Mouse (Mus musculus) liver, embryonic 12.5 days (tissue): ENCODE measurements at regions not wholly inside any gene's neighbourhood (a gene's known extent, or its start where the extent isn't known, plus 50 kb on each side); places are given as distances from the start of the nearest gene placed in this dataset.

Experiments
- ATAC-seq: fragments of 200-750 bp; cut with Nextera tagmentation; 2 replicates; pipeline ENCODE4 v1.8.0; 2017; ENCODE audit warnings: moderate number of reproducible peaks, mild to moderate bottlenecking, moderate library complexity
- H3K27ac ChIP-seq: fragments of 300-500 bp; sonication (generic); 2 replicates; pipeline ENCODE4 v1.5.1; 2016; ENCODE audit warnings: mild to moderate bottlenecking
- H3K27me3 ChIP-seq: fragments of 300-500 bp; sonication (generic); replicated peaks from 2 replicates; pipeline ENCODE4 v1.6.1; 2016; ENCODE audit warnings: mild to moderate bottlenecking, moderate library complexity
- H3K36me3 ChIP-seq: fragments of 300-500 bp; sonication (generic); 2 replicates; pipeline ENCODE4 v1.6.1; 2016; ENCODE audit warnings: mild to moderate bottlenecking, moderate library complexity
- H3K4me1 ChIP-seq: fragments of 300-500 bp; sonication (generic); 2 replicates; pipeline ENCODE4 v1.6.1; 2016
- H3K4me2 ChIP-seq: fragments of 300-500 bp; sonication (generic); 2 replicates; pipeline ENCODE4 v1.6.1; 2016; ENCODE audit warnings: mild to moderate bottlenecking, moderate library complexity
- H3K4me3 ChIP-seq: fragments of 300-500 bp; sonication (generic); 2 replicates; pipeline ENCODE4 v1.5.1; 2016; ENCODE audit warnings: mild to moderate bottlenecking, moderate library complexity
- H3K9ac ChIP-seq: fragments of 300-500 bp; sonication (generic); 2 replicates; pipeline ENCODE4 v1.6.1; 2016; ENCODE audit warnings: mild to moderate bottlenecking, moderate library complexity
- H3K9me3 ChIP-seq: fragments of 300-500 bp; sonication (generic); replicated peaks from 2 replicates; pipeline ENCODE4 v1.6.1; 2016; ENCODE audit warnings: mild to moderate bottlenecking, moderate library complexity
- WGBS: fragments of 180-500 bp; shearing (Covaris S2); methylation state at CpG from one replicate; pipeline ENCODE4 v1.1.7; 2016; ENCODE audit not compliant: insufficient replicate concordance; 5-methylcytosine and 5-hydroxymethylcytosine counted together

DNA sequence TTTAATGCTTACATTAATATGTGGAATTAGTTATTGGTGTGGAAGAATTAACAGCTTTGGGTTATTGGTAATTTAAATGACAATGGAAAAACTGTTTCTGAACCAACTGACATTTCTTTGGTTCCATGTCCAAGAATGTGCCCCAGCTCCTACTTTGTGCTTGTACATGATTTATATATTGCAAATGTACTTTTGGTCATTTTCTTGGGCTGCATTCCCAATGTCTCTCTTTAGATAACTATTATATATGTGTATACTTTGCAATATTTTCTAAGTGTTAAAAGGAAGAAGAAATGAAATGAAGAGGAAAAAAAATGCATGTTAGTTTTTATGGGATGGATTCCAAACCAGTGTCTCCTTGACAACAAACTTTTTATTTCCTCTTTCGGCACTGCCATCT, 297.4 kb downstream of the Kcnj2 start:
- Histone ChIP-seq H3K4me3 (no peak overlapping the region), H3K4me2 (no peak overlapping the region), H3K4me1 (no peaks in the 10 kb centered on the region), H3K9me3 (no peaks in the 10 kb centered on the region), H3K27ac (no peak overlapping the region), H3K27me3 (no peaks in the 10 kb centered on the region), H3K36me3 (no peaks in the 10 kb centered on the region), H3K9ac (no peak overlapping the region)
- no peak for ATAC-seq
- 73% methylated on average over 1 of the region's 1 CpGs for WGBS

DNA sequence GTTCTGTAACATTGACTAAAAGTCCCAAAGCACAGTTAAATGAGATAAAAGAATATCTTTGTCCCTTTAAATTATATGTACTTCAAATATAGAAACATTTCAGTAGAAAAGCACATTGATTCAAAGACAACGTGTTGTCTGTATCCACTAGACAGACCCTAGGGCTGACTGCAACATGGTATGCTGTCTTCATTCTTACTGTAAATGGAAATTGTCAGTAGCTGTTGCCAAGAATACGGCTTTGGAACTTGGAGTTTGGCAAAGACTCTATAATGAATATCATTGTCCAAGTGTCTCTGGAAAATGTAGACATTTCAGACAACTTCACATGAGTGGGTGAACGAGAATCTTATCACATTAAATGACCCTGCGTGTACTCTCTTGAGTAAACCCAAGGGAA, 311.2 kb downstream of the Kcnj2 start:
- Histone ChIP-seq H3K4me3 (no peak overlapping the region), H3K27ac (no peak overlapping the region), H3K36me3 (no peaks in the 10 kb centered on the region), H3K9me3 (no peaks in the 10 kb centered on the region), H3K4me1 (no peaks in the 10 kb centered on the region), H3K9ac (no peak overlapping the region), H3K27me3 (no peaks in the 10 kb centered on the region), H3K4me2 (no peak overlapping the region)
- ATAC-seq = no peak
- WGBS = 62% methylated on average over 4 of the region's 4 CpGs

DNA sequence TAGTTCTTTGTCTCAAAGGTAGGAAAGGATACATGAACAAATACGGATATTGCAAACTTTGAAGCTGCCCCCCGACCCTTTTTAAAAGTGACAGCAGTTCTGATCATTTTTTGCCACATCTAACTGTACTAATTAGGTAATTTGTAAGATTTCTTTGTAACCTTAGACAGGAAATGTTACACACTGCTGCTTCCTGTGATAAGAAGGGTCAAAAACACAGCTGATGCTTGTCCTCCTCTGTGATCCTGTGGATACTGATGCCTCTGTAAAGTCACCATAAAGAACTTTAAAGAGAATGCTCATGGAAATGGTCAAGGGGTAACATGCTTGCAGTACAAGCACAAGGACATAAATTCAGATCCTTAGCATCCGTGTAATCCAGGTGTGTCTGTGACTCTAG, 313.9 kb downstream of the Kcnj2 start:
- Histone ChIP-seq H3K9me3 (no peaks in the 10 kb centered on the region), H3K4me1 (no peaks in the 10 kb centered on the region), H3K4me3 (no peak overlapping the region), H3K9ac (no peak overlapping the region), H3K27ac (no peak overlapping the region), H3K27me3 (no peaks in the 10 kb centered on the region), H3K4me2 (no peak overlapping the region), H3K36me3 (no peaks in the 10 kb centered on the region)
- whole genome bisulfite sequencing = 47% methylated on average over 3 of the region's 3 CpGs
- no peak for ATAC-seq

DNA sequence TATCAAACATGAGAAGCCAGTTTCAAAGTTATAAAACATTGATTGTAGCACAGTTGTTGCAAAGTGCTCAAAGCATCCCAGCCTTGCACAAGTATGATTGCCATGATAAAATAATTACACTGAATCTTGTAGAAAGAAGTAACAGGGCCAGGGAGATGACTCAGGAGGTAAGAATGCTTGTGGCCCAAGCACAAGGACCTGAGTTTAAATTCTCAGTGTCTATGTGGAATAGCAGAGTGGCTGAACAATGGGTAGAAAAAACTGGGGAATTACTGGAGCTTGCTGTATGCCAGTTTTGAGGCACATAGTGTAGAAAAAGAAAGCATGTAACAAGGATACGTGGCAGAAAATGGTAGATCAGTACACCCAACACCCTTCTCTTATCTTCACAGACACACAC, 332.7 kb downstream of the Kcnj2 start:
- Histone ChIP-seq H3K4me2 (no peak overlapping the region), H3K9me3 (0 out of 2 replicates have a peak, but pooled peaks cover 4% of the 10 kb centered on the region), H3K9ac (no peak overlapping the region), H3K27me3 (no peaks in the 10 kb centered on the region), H3K36me3 (no peaks in the 10 kb centered on the region), H3K4me1 (no peaks in the 10 kb centered on the region), H3K27ac (no peak overlapping the region), H3K4me3 (no peak overlapping the region)
- 69% methylated on average over 1 of the region's 1 CpGs for WGBS
- ATAC-seq = no peak

DNA sequence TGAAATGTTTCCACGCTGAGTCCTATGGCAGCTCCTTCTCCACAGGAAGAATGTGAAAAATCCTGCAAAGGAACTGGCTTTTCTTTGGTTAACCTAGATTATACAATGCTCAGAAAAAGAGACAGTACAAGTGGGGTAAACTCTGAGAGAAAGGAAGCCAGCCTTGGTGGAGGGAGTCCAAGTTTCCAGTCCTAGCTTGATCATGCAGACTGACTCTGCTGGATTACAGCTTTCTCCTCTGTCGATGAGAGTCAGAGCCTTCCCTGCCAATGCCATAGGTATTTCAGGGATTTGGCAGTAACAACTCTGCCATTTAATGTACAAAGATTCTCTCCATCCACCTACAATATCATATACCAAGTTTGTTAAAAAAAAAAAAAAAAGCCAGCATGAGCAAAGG, 343.3 kb downstream of the Kcnj2 start:
- no peak overlapping the region for H3K4me2 ChIP-seq
- no peaks in the 10 kb centered on the region for H3K27me3 ChIP-seq
- 62% methylated on average over 2 of the region's 2 CpGs for WGBS
- H3K4me1 ChIP-seq = no peaks in the 10 kb centered on the region
- H3K27ac ChIP-seq = no peak overlapping the region
- H3K4me3 ChIP-seq = no peak overlapping the region
- ATAC-seq = no peak
- no peak overlapping the region for H3K9ac ChIP-seq
- no peaks in the 10 kb centered on the region for H3K36me3 ChIP-seq
- no peaks in the 10 kb centered on the region for H3K9me3 ChIP-seq

DNA sequence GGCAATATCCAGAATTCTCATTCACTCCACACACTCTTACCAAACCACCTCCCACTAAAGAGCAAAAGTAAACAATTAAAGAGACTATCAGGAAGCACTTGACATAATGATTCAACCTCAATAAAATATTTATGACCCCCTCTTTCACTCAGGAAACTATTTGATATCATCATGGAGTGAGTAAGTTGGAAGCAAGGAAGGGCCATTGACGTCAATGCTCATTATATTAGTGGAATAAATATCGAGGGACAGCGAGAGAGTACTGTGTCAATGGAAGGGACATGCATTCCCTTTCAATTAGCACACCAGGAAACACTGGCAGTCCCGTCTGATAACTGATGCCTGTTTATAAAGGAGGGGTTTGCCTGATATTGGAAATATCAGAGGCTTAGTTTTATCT, 358.9 kb downstream of the Kcnj2 start:
- H3K27ac ChIP-seq = no peak overlapping the region
- no peaks in the 10 kb centered on the region for H3K9me3 ChIP-seq
- no peak overlapping the region for H3K4me3 ChIP-seq
- H3K4me1 ChIP-seq = no peaks in the 10 kb centered on the region
- H3K36me3 ChIP-seq = no peaks in the 10 kb centered on the region
- no peak overlapping the region for H3K9ac ChIP-seq
- no peak overlapping the region for H3K4me2 ChIP-seq
- WGBS = 54% methylated on average over 4 of the region's 4 CpGs
- H3K27me3 ChIP-seq = no peaks in the 10 kb centered on the region
- no peak for ATAC-seq

DNA sequence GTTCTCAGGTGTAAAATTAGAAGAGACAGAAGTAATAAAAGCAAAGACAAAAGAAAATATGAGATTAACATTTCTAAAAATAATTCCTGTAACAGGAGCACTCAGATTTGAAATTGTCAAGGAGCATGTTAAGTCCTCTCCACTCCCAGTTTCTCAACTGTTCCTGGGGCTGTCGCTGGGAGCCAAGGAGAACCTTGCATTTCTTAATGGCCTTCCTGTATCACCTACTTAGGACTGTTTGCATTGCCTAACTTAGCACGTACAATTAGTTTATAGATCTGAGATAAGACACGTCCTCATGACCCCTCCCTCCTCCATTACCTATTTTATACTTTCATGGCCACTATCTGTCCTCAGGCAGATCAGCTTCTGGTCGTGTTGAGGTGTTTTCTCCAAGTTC, 360.8 kb downstream of the Kcnj2 start:
- no peak overlapping the region for H3K4me3 ChIP-seq
- no peaks in the 10 kb centered on the region for H3K4me1 ChIP-seq
- no peak overlapping the region for H3K27ac ChIP-seq
- no peak overlapping the region for H3K9ac ChIP-seq
- WGBS = 50% methylated on average over 4 of the region's 4 CpGs
- H3K4me2 ChIP-seq = no peak overlapping the region
- no peaks in the 10 kb centered on the region for H3K27me3 ChIP-seq
- ATAC-seq = no peak
- no peaks in the 10 kb centered on the region for H3K9me3 ChIP-seq
- no peaks in the 10 kb centered on the region for H3K36me3 ChIP-seq

DNA sequence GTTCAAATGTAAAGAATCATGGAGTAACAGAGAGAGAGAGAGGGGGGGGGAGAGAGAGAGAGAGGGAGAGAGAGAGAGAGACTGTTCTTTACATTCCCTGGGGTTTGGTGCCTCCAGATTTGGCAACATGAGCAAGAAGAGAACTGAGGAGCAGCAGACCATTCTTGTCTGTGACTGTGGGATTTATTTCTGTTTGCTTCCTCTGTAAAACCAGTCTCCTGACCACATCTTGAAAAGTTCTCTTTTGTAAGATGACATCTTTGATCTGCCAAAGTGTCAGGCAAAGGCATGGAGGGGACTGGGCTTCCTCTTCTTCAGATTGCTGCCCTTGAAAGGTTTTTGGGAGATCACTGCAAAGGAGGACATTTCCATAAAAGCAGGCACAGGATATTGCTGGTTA, 376.3 kb downstream of the Kcnj2 start:
- no peak for ATAC-seq
- Histone ChIP-seq H3K27ac (no peak overlapping the region), H3K27me3 (no peaks in the 10 kb centered on the region), H3K36me3 (no peaks in the 10 kb centered on the region), H3K4me2 (no peak overlapping the region), H3K9me3 (no peaks in the 10 kb centered on the region), H3K4me3 (no peak overlapping the region), H3K4me1 (no peaks in the 10 kb centered on the region), H3K9ac (no peak overlapping the region)

DNA sequence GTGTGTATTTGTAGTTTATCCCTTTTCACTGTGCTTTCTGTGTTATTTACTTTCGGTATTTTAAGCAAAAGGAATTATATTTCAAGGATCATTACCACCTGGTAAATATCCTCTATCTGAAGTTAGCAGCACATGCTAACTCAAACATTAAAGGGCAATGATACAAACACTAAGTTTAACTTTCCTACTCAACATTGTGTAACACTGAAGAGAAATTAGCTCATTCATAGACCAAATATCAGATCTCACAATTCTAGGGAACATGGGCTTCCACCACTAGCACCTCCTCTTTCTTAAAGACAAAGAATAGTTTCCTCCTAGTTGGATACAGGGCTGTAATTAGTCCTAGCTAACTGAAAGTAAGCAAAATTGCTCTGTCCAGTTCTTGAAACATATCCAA, 377.4 kb downstream of the Kcnj2 start:
- ATAC-seq = no peak
- no peak overlapping the region for H3K27ac ChIP-seq
- no peak overlapping the region for H3K9ac ChIP-seq
- H3K27me3 ChIP-seq = no peaks in the 10 kb centered on the region
- no peaks in the 10 kb centered on the region for H3K4me1 ChIP-seq
- no peak overlapping the region for H3K4me2 ChIP-seq
- no peaks in the 10 kb centered on the region for H3K36me3 ChIP-seq
- no peaks in the 10 kb centered on the region for H3K9me3 ChIP-seq
- H3K4me3 ChIP-seq = no peak overlapping the region
- 53% methylated on average over 1 of the region's 1 CpGs for WGBS

DNA sequence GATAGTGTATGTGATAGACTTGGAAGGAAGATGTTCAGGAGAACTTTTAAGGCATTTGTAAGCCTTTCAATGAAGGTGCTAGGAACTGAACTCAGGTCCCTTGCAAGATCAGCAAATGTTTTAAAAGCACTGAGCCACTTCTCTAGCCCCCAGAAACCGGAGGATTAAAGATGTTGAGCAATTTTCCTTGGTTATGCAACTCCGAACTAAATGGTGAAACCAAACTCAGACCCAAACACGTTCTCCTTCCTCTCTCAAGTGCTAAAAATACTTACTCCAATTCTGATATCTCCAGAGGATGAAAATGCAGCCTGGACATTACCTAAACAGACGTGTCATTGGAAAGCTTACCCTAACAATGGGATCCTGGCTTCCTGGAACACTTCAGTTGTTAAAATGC, 378.8 kb downstream of the Kcnj2 start:
- ATAC-seq = no peak
- Histone ChIP-seq H3K4me1 (no peaks in the 10 kb centered on the region), H3K9me3 (no peaks in the 10 kb centered on the region), H3K27ac (no peak overlapping the region), H3K27me3 (no peaks in the 10 kb centered on the region), H3K36me3 (no peaks in the 10 kb centered on the region), H3K9ac (no peak overlapping the region), H3K4me2 (no peak overlapping the region), H3K4me3 (no peak overlapping the region)
- 23% methylated on average over 4 of the region's 4 CpGs for WGBS

DNA sequence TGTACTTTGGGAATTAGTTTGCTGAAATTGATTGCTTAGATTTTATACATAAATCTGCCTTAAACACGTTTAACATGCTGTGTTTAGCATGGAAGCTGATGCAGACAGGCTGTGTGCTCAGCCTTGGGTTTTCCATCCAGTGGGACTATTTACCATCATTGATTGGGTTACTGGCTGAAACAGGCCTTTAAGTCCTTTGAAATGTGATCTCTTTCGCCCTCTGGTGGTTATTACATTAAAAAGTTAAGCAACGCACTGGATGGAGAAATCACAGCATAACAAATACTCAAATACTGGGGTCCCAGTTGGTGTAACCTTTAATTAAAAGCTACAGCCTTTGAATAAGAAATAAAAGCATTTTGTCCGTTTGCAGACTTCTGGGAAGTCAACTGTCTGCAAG, 379.8 kb downstream of the Kcnj2 start:
- Histone ChIP-seq H3K27me3 (no peaks in the 10 kb centered on the region), H3K36me3 (no peaks in the 10 kb centered on the region), H3K9ac (no peak overlapping the region), H3K4me3 (no peak overlapping the region), H3K4me2 (no peak overlapping the region), H3K27ac (no peak overlapping the region), H3K9me3 (no peaks in the 10 kb centered on the region), H3K4me1 (no peaks in the 10 kb centered on the region)
- no peak for ATAC-seq
- 6% methylated on average over 4 of the region's 4 CpGs for WGBS

DNA sequence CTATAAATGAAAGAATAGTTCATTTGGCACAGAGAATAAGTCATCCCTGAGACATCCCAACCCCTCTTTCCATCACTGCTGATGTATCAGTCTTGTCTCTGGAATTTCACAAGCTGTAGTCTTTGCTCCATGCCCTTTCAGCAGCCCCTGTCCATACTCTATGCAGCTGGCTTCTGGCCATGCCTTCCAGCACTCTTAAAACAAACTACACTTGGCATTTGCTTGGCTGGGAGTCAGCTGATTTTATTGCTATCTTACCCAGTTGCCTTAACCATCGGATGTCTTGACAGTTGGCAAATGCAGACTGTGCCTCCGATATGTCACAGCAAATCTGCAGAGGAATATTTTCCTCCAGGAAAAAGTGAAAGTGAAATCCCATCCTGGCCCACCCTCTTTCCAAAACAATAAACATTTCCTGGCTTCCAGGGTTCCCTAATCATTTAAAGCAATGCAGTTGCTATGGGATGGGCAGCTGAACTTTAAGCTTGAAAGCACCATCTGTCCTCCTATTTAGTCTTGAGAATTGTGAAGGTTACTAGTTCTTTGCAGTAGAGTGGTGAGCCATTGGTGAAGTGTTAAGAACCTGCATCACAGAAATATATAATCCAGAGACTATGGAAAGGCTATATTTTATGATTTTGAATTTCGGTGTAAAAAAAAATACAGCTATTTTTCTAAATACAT, 385.0 kb downstream of the Kcnj2 start:
- no peak overlapping the region for H3K4me2 ChIP-seq
- 63% methylated on average over 3 of the region's 3 CpGs for WGBS

DNA sequence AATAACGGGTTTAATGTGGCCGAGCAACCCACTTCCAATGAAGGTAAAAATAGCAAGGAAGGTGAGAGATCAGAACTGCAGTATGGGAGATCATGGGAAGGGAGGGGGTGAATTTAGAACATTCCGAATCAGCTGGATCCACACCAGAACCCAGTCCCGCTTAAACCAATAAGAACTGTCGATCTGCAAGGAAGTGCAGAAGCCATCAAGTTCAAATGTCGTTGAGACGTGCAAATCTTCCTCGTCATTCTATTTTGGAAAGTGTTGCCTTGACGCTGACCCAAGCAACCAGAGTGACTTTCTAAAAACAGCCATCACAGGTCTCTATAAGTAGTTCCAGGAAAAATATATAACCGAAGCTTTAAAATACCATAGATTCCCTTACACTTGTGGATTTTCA, 394.1 kb downstream of the Kcnj2 start:
- ATAC-seq = no peak
- no peak overlapping the region for H3K4me2 ChIP-seq
- no peaks in the 10 kb centered on the region for H3K36me3 ChIP-seq
- H3K4me1 ChIP-seq = no peaks in the 10 kb centered on the region
- H3K27me3 ChIP-seq = no peaks in the 10 kb centered on the region
- 76% methylated on average over 10 of the region's 10 CpGs for WGBS
- no peak overlapping the region for H3K9ac ChIP-seq
- H3K27ac ChIP-seq = no peak overlapping the region
- H3K9me3 ChIP-seq = no peaks in the 10 kb centered on the region
- H3K4me3 ChIP-seq = no peak overlapping the region

More for the DNA sequence above, 385.0 kb downstream of the Kcnj2 start:
- H3K4me1 ChIP-seq = no peaks in the 10 kb centered on the region
- H3K9ac ChIP-seq = no peak overlapping the region
- H3K27me3 ChIP-seq = no peaks in the 10 kb centered on the region
- ATAC-seq = no peak
- H3K36me3 ChIP-seq = no peaks in the 10 kb centered on the region
- H3K4me3 ChIP-seq = no peak overlapping the region
- H3K9me3 ChIP-seq = no peaks in the 10 kb centered on the region
- no peak overlapping the region for H3K27ac ChIP-seq
